16 mouse cellular contexts compared by ENCODE assay signal in genomic region chr11:114868280-114868679, GRCm38 (mm10). TPM values are rescaled to one million over a fixed set of nuclear protein-coding genes. Genes with fewer than 3 reads are reported as not detected.
DNase-seq lines count a peak whose midpoint lies in the region; ATAC-seq lines count a peak whose summit lies in the region.
"Had no signal": no experiment of that assay in that cellular context is flagged by ENCODE, and none has a peak within 500 bp of the region (broad histone marks: within the 10 kb centered on the region; RNA-seq: fewer than 3 reads in every experiment).

No protein-coding gene starts in this region.

- no peaks in the 10 kb centered on the region for H3K9me3 ChIP-seq in heart, embryonic 13.5 days
- H3K9me3 ChIP-seq: embryonic facial prominence, embryonic 12.5 days; liver, embryonic 13.5 days had no signal

- peaks cover 48% of the 10 kb centered on the region for H3K36me3 ChIP-seq in heart, embryonic 13.5 days
- H3K36me3 ChIP-seq: G1E had no signal

- H3K4me3 ChIP-seq in heart, embryonic 13.5 days = no peak overlapping the region
- H3K4me3 ChIP-seq: embryonic facial prominence, embryonic 12.5 days; liver, embryonic 13.5 days had no signal

- no peak for ATAC-seq in heart, embryonic 13.5 days (ENCODE audit: extremely low read depth, insufficient number of reproducible peaks, low FRiP score, low TSS enrichment)
- ATAC-seq: forebrain, embryonic 16.5 days; lung, postnatal 0 days; midbrain, embryonic 16.5 days had no signal

- peaks cover 41% of the 10 kb centered on the region for H3K4me1 ChIP-seq in heart, embryonic 13.5 days

- no peak overlapping the region for H3K4me2 ChIP-seq in heart, embryonic 13.5 days
- H3K4me2 ChIP-seq: embryonic facial prominence, embryonic 12.5 days; liver, embryonic 13.5 days had no signal

- no peak overlapping the region for H3K9ac ChIP-seq in heart, embryonic 13.5 days
- H3K9ac ChIP-seq: embryonic facial prominence, embryonic 12.5 days; liver, embryonic 13.5 days had no signal

- WGBS in heart, embryonic 13.5 days = 85% methylated on average over 12 of the region's 12 CpGs

- no peak for DNase-seq in heart, postnatal 4 days
- peak; percentile 33 for DNase-seq in A20 (ENCODE audit: low read depth, low spot score)
- DNase-seq in cerebellum, adult 11 months = peak; percentile 90
- peak; percentile 82 to 88 for DNase-seq in cerebellum, postnatal 14 days
- DNase-seq in spleen, postnatal 36 days (ENCODE audit: low spot score in 2 of 2) = no peak
- no peak for DNase-seq in gastrocnemius, adult 18-20 months (ENCODE audit: low spot score)
- DNase-seq: left cerebral cortex, postnatal 4 days; liver, embryonic 13.5 days; right cerebral cortex, adult 18-20 months had no signal

- H3K27ac ChIP-seq in heart, embryonic 13.5 days (replicated peaks) = peak overlapping the region; percentile 85; the same call in 1 of the 2 replicates
- H3K27ac ChIP-seq: embryonic facial prominence, embryonic 12.5 days had no signal

- H3K27me3 ChIP-seq in heart, embryonic 13.5 days (replicated peaks) = no peaks in the 10 kb centered on the region
- H3K27me3 ChIP-seq: embryonic facial prominence, embryonic 12.5 days; liver, embryonic 13.5 days had no signal

RNA-seq across cellular contexts. Expression of gene Gprc5c, which starts 17.3 kb away (rescaled TPM):
- 20.6 and 20.7 TPM in 2 replicates for polyA plus RNA-seq in heart, embryonic 13.5 days (2015; fragmentation: Nextera tagmentation; extraction: Ambion mirVana)
- 10 to 100 TPM; 11.9 to 12.1 TPM for total RNA-seq in heart, postnatal 4 days (2021)
- 10 to 100 TPM; 39.7 to 43.7 TPM for total RNA-seq in gastrocnemius, adult 18-20 months (2021)
- total RNA-seq: common myeloid progenitor, adult 5-6 weeks had no signal
- polyA plus RNA-seq: G1E had no signal

RNA-seq across cellular contexts. Expression of gene Cd300a, which starts 21.6 kb away (rescaled TPM):
- 0.82 and 1.4 TPM in 2 replicates for polyA plus RNA-seq in heart, embryonic 13.5 days (2015; fragmentation: Nextera tagmentation; extraction: Ambion mirVana)
- under 1 TPM; 0.79 to 0.83 TPM for total RNA-seq in heart, postnatal 4 days (2021)
- total RNA-seq in gastrocnemius, adult 18-20 months (2021) = under 1 TPM; 0.59 to 0.81 TPM
- polyA plus RNA-seq: G1E had no signal

Comparison
In these comparisons a context has a peak if more than half of its experiments do, and no peak if none do; other contexts are left out.
1. DNase-seq: peak in A20 (single experiment), cerebellum, adult 11 months (single experiment) and cerebellum, postnatal 14 days (2 of 2); none in heart, postnatal 4 days (single experiment), spleen, postnatal 36 days (0 of 2) and gastrocnemius, adult 18-20 months (single experiment).